Mouse (Mus musculus) spleen, adult 2 months (tissue): ENCODE measurements around the gene Rad51b. TPM values are rescaled to one million over a fixed set of nuclear protein-coding genes. Genes with fewer than 3 reads are reported as not detected.

Experiments
- DNase-seq, 2 experiments: peaks; one replicate each; pipeline versions ENCODE4 v3.0.0 to v3.0.0-alpha.2; 2012 to 2021; ENCODE audit warnings: low spot score in 2 of 2, low read depth in 1 of 2
- H3K27ac ChIP-seq: fragments of 200-500 bp; 2 replicates; pipeline ENCODE4 v1.5.1; 2012; ENCODE audit warnings: low read length, inconsistent platforms; ENCODE audit not compliant: insufficient read depth
- H3K27me3 ChIP-seq: fragments of 200-500 bp; 2 replicates; pipeline ENCODE4 v1.6.1; 2012; ENCODE audit warnings: mild to moderate bottlenecking, moderate library complexity, low read length, inconsistent platforms; ENCODE audit not compliant: control insufficient read depth, insufficient read depth
- H3K36me3 ChIP-seq: fragments of 200-500 bp; 2 replicates; pipeline ENCODE4 v1.6.1; 2012; ENCODE audit warnings: mild to moderate bottlenecking, low read length, inconsistent platforms; ENCODE audit not compliant: control insufficient read depth, insufficient read depth
- H3K4me1 ChIP-seq: fragments of 200-500 bp; 2 replicates; pipeline ENCODE4 v1.6.1; 2011; ENCODE audit warnings: inconsistent platforms; ENCODE audit not compliant: control insufficient read depth, insufficient read depth, insufficient read length
- H3K4me3 ChIP-seq: fragments of 200-500 bp; 2 replicates; pipeline ENCODE4 v1.5.1; 2011; ENCODE audit warnings: mild to moderate bottlenecking, inconsistent platforms; ENCODE audit not compliant: insufficient read depth, insufficient read length; ENCODE audit errors: extremely low read depth
- CTCF ChIP-seq: fragments of 200-500 bp; IDR thresholded peaks from 2 replicates; pipeline ENCODE4 v1.5.1; 2011; ENCODE audit warnings: mild to moderate bottlenecking, inconsistent platforms; ENCODE audit not compliant: insufficient read depth, insufficient read length, insufficient replicate concordance; ENCODE audit errors: extremely low read depth
- POLR2A ChIP-seq: fragments of 200-500 bp; IDR thresholded peaks from 2 replicates; pipeline ENCODE4 v1.6.1; 2011; ENCODE audit warnings: low read depth, low read length, inconsistent platforms
- WGBS: fragments of 180-500 bp; shearing (Covaris S2); methylation state at CpG from one replicate; pipeline ENCODE4 v1.1.7; 2018; 5-methylcytosine and 5-hydroxymethylcytosine counted together
- polyA plus RNA-seq: library from polyadenylated mRNA; depleted of rRNA; stranded (reverse); fragments of >200 nt; gene quantifications from 2 replicates; pipeline ENCODE4 v1.2.3, GENCODE M21; 2012

Gene Rad51b
- polyA plus RNA-seq, 1 experiment = 0.26 TPM

- no peak overlapping the region for H3K4me3 ChIP-seq
- no peak for DNase-seq
- TF ChIP-seq POLR2A (no peak), CTCF (no peak)
- H3K4me1 ChIP-seq = peaks cover 52% of the 10 kb centered on the region
- peak overlapping the region; percentile 88 for H3K27ac ChIP-seq
- H3K36me3 ChIP-seq = no peaks in the 10 kb centered on the region
- 51% methylated on average over 4 of the region's 4 CpGs for WGBS
- H3K27me3 ChIP-seq = no peaks in the 10 kb centered on the region
Measured at GRCm38 (mm10) chr12:79627351-79628120, 330.5 kb downstream of the Rad51b start.

GRCm38 (mm10) chr12:79628121-79628774 is 331.2 kb downstream of the Rad51b start:
- no peak for DNase-seq
- 54% methylated on average over 5 of the region's 5 CpGs for whole genome bisulfite sequencing
- Histone ChIP-seq H3K4me3 (no peak overlapping the region), H3K27me3 (no peaks in the 10 kb centered on the region), H3K4me1 (peaks cover 52% of the 10 kb centered on the region), H3K36me3 (no peaks in the 10 kb centered on the region), H3K27ac (peak overlapping the region; percentile 58)
- TF ChIP-seq CTCF = no peak
- no peak for TF ChIP-seq POLR2A

- Histone ChIP-seq H3K36me3 (no peaks in the 10 kb centered on the region), H3K4me1 (peaks cover 53% of the 10 kb centered on the region), H3K27me3 (no peaks in the 10 kb centered on the region), H3K4me3 (no peak overlapping the region), H3K27ac (peak overlapping the region; percentile 57; the same call in 1 of the 2 replicates)
- TF ChIP-seq POLR2A (no peak), CTCF (no peak)
- DNase-seq = no peak
- 57% methylated on average over 7 of the region's 7 CpGs for WGBS
Measured at GRCm38 (mm10) chr12:79629945-79630850, 333.1 kb downstream of the Rad51b start.

- DNase-seq = peak; percentile 69 to 79
- peak overlapping the region; percentile 94 for H3K27ac ChIP-seq
- no peak for TF ChIP-seq POLR2A
- TF ChIP-seq CTCF = no peak
Measured at GRCm38 (mm10) chr12:79633458-79634106, 336.5 kb downstream of the Rad51b start.

GRCm38 (mm10) chr12:79641570-79642285 is 344.6 kb downstream of the Rad51b start:
- Histone ChIP-seq H3K36me3 (no peaks in the 10 kb centered on the region), H3K4me3 (no peak overlapping the region), H3K27me3 (no peaks in the 10 kb centered on the region), H3K27ac (peak overlapping the region; percentile 72), H3K4me1 (peaks cover 28% of the 10 kb centered on the region)
- DNase-seq = no peak
- no peak for TF ChIP-seq CTCF
- TF ChIP-seq POLR2A = no peak
- 69% methylated on average over 7 of the region's 7 CpGs for WGBS

More at GRCm38 (mm10) chr12:79633458-79634106, 336.5 kb downstream of the Rad51b start:
- WGBS = 27% methylated on average over 9 of the region's 9 CpGs
- Histone ChIP-seq H3K27me3 (no peaks in the 10 kb centered on the region), H3K36me3 (no peaks in the 10 kb centered on the region), H3K4me1 (peaks cover 30% of the 10 kb centered on the region), H3K4me3 (no peak overlapping the region)
